Mouse (Mus musculus): ENCODE results near the gene Tspan15.

DNA sequence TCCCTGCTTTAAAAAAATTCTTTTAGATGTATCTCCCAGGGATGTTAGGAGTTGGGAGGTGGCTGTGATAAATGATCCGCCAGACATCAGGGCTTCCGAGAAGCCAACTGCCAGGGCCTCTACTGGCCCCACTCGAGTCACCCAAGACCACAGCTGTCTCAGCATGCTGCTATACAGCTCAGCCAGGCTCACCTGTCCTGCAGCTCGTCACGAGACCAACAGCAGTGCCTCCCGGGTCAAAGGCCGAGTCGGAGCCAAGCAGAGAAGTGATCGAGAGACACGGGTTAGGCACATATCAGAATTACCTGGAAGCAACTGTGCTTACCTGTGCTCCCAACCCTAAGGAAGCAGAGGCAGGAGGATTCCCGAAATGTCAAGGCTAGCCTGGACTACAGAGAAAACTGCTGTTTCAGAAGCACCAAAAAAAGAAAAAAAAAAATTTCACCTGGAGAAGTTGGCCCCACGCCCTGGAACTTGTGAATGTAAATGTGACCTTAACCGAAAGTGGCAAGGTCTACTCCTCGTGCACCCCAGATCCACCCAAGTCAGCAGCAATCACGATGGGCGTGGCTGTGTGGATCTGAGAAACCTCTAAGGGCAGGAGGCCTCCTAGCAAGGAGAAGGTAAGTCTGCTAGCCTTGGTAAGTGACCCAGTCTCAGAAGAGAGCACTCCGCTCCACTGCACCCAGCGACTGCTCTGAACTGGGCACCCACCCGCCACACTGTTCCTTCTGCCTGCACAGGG is 12.8 kb downstream of the Tspan15 start:
- TF ChIP-seq EP300 (IDR thresholded peaks at IDR 0.05; ENCODE audit: insufficient read depth, low read depth, low read length) (no peak), POLR2A (IDR thresholded peaks at IDR 0.05; ENCODE audit: insufficient read depth, low read depth, low read length) (no peak), CTCF (IDR thresholded peaks at IDR 0.05) (no peak)
